In genomic region chr1:189883531-189884170, GRCm38 (mm10) we compare ENCODE assay signal across 9 mouse cellular contexts. TPM values are rescaled to one million over a fixed set of nuclear protein-coding genes. Genes with fewer than 3 reads are reported as not detected.
DNase-seq lines count a peak whose midpoint lies in the region; ATAC-seq lines count a peak whose summit lies in the region.
"Had no signal": no experiment of that assay in that cellular context is flagged by ENCODE, and none has a peak within 500 bp of the region (broad histone marks: within the 10 kb centered on the region; RNA-seq: fewer than 3 reads in every experiment).

No protein-coding gene starts in this region.

- H3K9ac ChIP-seq in liver, embryonic 16.5 days (ENCODE audit: low read depth, low read length), result no peak overlapping the region

- DNase-seq in urinary bladder, postnatal 4 days (ENCODE audit: low spot score in 2 of 2), result peak; percentile 60 to 76
- no peak for DNase-seq in urinary bladder, postnatal 10 days (ENCODE audit: low spot score)
- DNase-seq in cerebellum, adult 9-10 months, result peak; percentile 49
- DNase-seq in gastrocnemius, postnatal 4 days (ENCODE audit: low spot score in 2 of 2), result peak; percentile 56 to 66
- peak; percentile 39 to 72 for DNase-seq in layer of hippocampus, adult 18-20 months (ENCODE audit: low spot score in 2 of 2)
- DNase-seq in right cerebral cortex, adult 2 months (ENCODE audit: low spot score in 2 of 2), result peak; percentile 59 to 71
- DNase-seq in Muller cell, postnatal 12 days (ENCODE audit: inconsistent ontology term), result no peak

- H3K4me2 ChIP-seq in liver, embryonic 16.5 days (ENCODE audit: low read depth, low read length), result no peak overlapping the region

- peak; percentile 16; the same call in 1 of the 2 replicates for ATAC-seq in liver, embryonic 16.5 days (ENCODE audit: low read depth)

- H3K9me3 ChIP-seq in liver, embryonic 16.5 days (replicated peaks; ENCODE audit: control insufficient read depth, low read length), result no peaks in the 10 kb centered on the region
- H3K9me3 ChIP-seq: megakaryocyte, embryonic 14.5 days had no signal

- H3K4me1 ChIP-seq in liver, embryonic 16.5 days (ENCODE audit: control insufficient read depth, low read depth, low read length), result peaks cover 6% of the 10 kb centered on the region; the same call in 1 of the 2 replicates

- H3K27ac ChIP-seq in liver, embryonic 16.5 days (ENCODE audit: low read length), result no peak overlapping the region

- no peak overlapping the region for H3K4me3 ChIP-seq in liver, embryonic 16.5 days (ENCODE audit: low read depth, low read length)
- H3K4me3 ChIP-seq: megakaryocyte, embryonic 14.5 days had no signal

- H3K27me3 ChIP-seq in liver, embryonic 16.5 days (ENCODE audit: control insufficient read depth, insufficient read depth, low read depth, low read length), result no peaks in the 10 kb centered on the region
- H3K27me3 ChIP-seq: megakaryocyte, embryonic 14.5 days had no signal

- 57% methylated on average over 18 of the region's 18 CpGs for WGBS in liver, embryonic 16.5 days (ENCODE audit: insufficient replicate concordance)

- no peaks in the 10 kb centered on the region for H3K36me3 ChIP-seq in liver, embryonic 16.5 days (ENCODE audit: control insufficient read depth, insufficient read depth)

RNA-seq across cellular contexts. Expression of gene Smyd2, which starts 38.5 kb away (rescaled TPM):
- 100 to 1,000 TPM; 144 to 145 TPM for total RNA-seq in gastrocnemius, postnatal 4 days (2021)
- total RNA-seq in layer of hippocampus, adult 18-20 months (2021), result 10 to 100 TPM; 74.3 to 80.3 TPM
- 19.4 and 21.1 TPM in 2 replicates for polyA plus RNA-seq in liver, embryonic 16.5 days (2015; fragmentation: Nextera tagmentation; extraction: Ambion mirVana)

Comparison
In these comparisons a context has a peak if more than half of its experiments do, and no peak if none do; other contexts are left out.
1. DNase-seq: peak in urinary bladder, postnatal 4 days (2 of 2), cerebellum, adult 9-10 months (single experiment), gastrocnemius, postnatal 4 days (2 of 2), layer of hippocampus, adult 18-20 months (2 of 2) and right cerebral cortex, adult 2 months (2 of 2); none in urinary bladder, postnatal 10 days (single experiment) and Muller cell, postnatal 12 days (single experiment).